In the genomic region with DNA sequence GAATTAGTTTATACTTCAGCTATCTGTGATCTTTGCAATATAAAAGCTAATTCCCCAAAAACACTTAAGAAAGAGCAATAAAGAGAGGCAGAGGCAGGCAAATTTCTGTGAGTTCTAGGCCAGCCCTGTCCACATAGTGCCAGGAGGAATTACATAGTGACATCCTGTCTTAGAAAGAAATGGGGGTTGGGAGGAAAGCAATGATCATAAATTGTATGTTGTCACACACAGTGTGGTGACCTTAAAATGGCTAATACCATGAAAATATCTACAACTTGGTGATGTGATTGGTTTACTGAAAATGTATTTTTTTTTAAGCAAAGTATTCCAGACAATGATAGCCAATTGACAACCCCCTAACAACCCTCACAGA, we compare ENCODE assay signal across 12 mouse cellular contexts. TPM values are rescaled to one million over a fixed set of nuclear protein-coding genes. Genes with fewer than 3 reads are reported as not detected.
DNase-seq lines count a peak whose midpoint lies in the region; ATAC-seq lines count a peak whose summit lies in the region.
"Had no signal": no experiment of that assay in that cellular context is flagged by ENCODE, and none has a peak within 500 bp of the region (broad histone marks: within the 10 kb centered on the region; RNA-seq: fewer than 3 reads in every experiment).

No protein-coding gene starts in this region.

- DNase-seq in heart, postnatal 36 days: no peak
- no peak for DNase-seq in midbrain, embryonic 10.5 days (ENCODE audit: low spot score)
- no peak for DNase-seq in limb, embryonic 11.5 days (ENCODE audit: low spot score)
- no peak for DNase-seq in ovary, postnatal 36 days (ENCODE audit: low spot score)
- no peak for DNase-seq in natural killer cell, adult 2 months (ENCODE audit: low spot score in 2 of 2)
- DNase-seq: thymus, adult 18-20 months had no signal

- H3K4me2 ChIP-seq in heart, embryonic 14.5 days (ENCODE audit: low read length): peak overlapping the region; percentile 45
- no peak overlapping the region for H3K4me2 ChIP-seq in midbrain, embryonic 13.5 days (replicated peaks)
- no peak overlapping the region for H3K4me2 ChIP-seq in limb, embryonic 11.5 days (ENCODE audit: low read depth, severe bottlenecking)
- H3K4me2 ChIP-seq in stomach, embryonic 16.5 days (ENCODE audit: low read depth, low read length): peak overlapping the region; percentile 48; the same call in 1 of the 2 replicates

- H3K27ac ChIP-seq in heart, embryonic 14.5 days (replicated peaks in 1 of 2; ENCODE audit: control insufficient read depth in 1 of 2, insufficient read depth in 1 of 2, low read depth in 2 of 2, low read length in 2 of 2): peak overlapping the region; percentile 69 to 78
- peak overlapping the region; percentile 37 for H3K27ac ChIP-seq in midbrain, embryonic 13.5 days
- H3K27ac ChIP-seq in midbrain, embryonic 10.5 days (replicated peaks): no peak overlapping the region
- peak overlapping the region; percentile 91 for H3K27ac ChIP-seq in limb, embryonic 11.5 days (replicated peaks; ENCODE audit: low read depth, low read length)
- H3K27ac ChIP-seq in stomach, embryonic 16.5 days (ENCODE audit: low read length): peak overlapping the region; percentile 92

- no peaks in the 10 kb centered on the region for H3K27me3 ChIP-seq in heart, embryonic 14.5 days (ENCODE audit: control insufficient read depth, insufficient read depth, low read length)
- H3K27me3 ChIP-seq in midbrain, embryonic 13.5 days: no peaks in the 10 kb centered on the region
- no peaks in the 10 kb centered on the region for H3K27me3 ChIP-seq in midbrain, embryonic 10.5 days (ENCODE audit: low read depth, poor library complexity, severe bottlenecking)
- H3K27me3 ChIP-seq in limb, embryonic 11.5 days (ENCODE audit: control insufficient read depth, insufficient read depth, low read length): no peaks in the 10 kb centered on the region
- H3K27me3 ChIP-seq in stomach, embryonic 16.5 days (ENCODE audit: control insufficient read depth, insufficient read depth, low read length): no peaks in the 10 kb centered on the region
- H3K27me3 ChIP-seq: CH12.LX had no signal

- no peak overlapping the region for H3K4me3 ChIP-seq in heart, embryonic 14.5 days (ENCODE audit: control insufficient read depth in 1 of 2, insufficient read depth in 1 of 2, low read depth in 1 of 2, low read length in 2 of 2)
- no peak overlapping the region for H3K4me3 ChIP-seq in midbrain, embryonic 13.5 days (replicated peaks)
- no peak overlapping the region for H3K4me3 ChIP-seq in midbrain, embryonic 10.5 days
- no peak overlapping the region for H3K4me3 ChIP-seq in limb, embryonic 11.5 days (ENCODE audit: low read depth, low read length)
- no peak overlapping the region for H3K4me3 ChIP-seq in stomach, embryonic 16.5 days (replicated peaks; ENCODE audit: low read length)

- ATAC-seq in heart, embryonic 14.5 days (ENCODE audit: insufficient number of reproducible peaks, insufficient read depth, low FRiP score, low read depth): no peak
- ATAC-seq in midbrain, embryonic 13.5 days: no peak
- ATAC-seq in limb, embryonic 11.5 days (ENCODE audit: insufficient number of reproducible peaks, low FRiP score, low TSS enrichment, low read depth): peak; percentile 16; the same call in 1 of the 2 replicates
- ATAC-seq in stomach, embryonic 16.5 days (ENCODE audit: insufficient read depth, low FRiP score): no peak
- ATAC-seq: activated CD4-positive, CD25-positive, alpha-beta regulatory T cell, adult 4 months; forebrain, embryonic 14.5 days had no signal

- H3K4me1 ChIP-seq in heart, embryonic 14.5 days (ENCODE audit: control insufficient read depth in 2 of 2, insufficient read depth in 2 of 2, low read length in 2 of 2): peaks cover 27 to 53% of the 10 kb centered on the region in 2 experiments
- peaks cover 11% of the 10 kb centered on the region for H3K4me1 ChIP-seq in midbrain, embryonic 13.5 days (replicated peaks)
- H3K4me1 ChIP-seq in midbrain, embryonic 10.5 days: peaks cover 9% of the 10 kb centered on the region
- H3K4me1 ChIP-seq in limb, embryonic 11.5 days (ENCODE audit: control insufficient read depth, insufficient read depth, low read length): peaks cover 20% of the 10 kb centered on the region
- H3K4me1 ChIP-seq in stomach, embryonic 16.5 days (ENCODE audit: control insufficient read depth, insufficient read depth, low read length): peaks cover 36% of the 10 kb centered on the region

- no peaks in the 10 kb centered on the region for H3K36me3 ChIP-seq in heart, embryonic 14.5 days (ENCODE audit: control insufficient read depth, insufficient read depth, low read length)
- no peaks in the 10 kb centered on the region for H3K36me3 ChIP-seq in midbrain, embryonic 13.5 days
- no peaks in the 10 kb centered on the region for H3K36me3 ChIP-seq in midbrain, embryonic 10.5 days
- no peaks in the 10 kb centered on the region for H3K36me3 ChIP-seq in limb, embryonic 11.5 days (ENCODE audit: control insufficient read depth, insufficient read depth, low read length)
- no peaks in the 10 kb centered on the region for H3K36me3 ChIP-seq in stomach, embryonic 16.5 days (ENCODE audit: control insufficient read depth, insufficient read depth, low read length)

- no peak overlapping the region for H3K9ac ChIP-seq in heart, embryonic 14.5 days (ENCODE audit: low read length)
- H3K9ac ChIP-seq in midbrain, embryonic 13.5 days (replicated peaks): no peak overlapping the region
- H3K9ac ChIP-seq in limb, embryonic 11.5 days (ENCODE audit: low read length): no peak overlapping the region
- no peak overlapping the region for H3K9ac ChIP-seq in stomach, embryonic 16.5 days (ENCODE audit: low read length)

- intact Hi-C loops in heart, postnatal 36 days (cut with DNase I): no loop called here

- H3K9me3 ChIP-seq in heart, embryonic 14.5 days (ENCODE audit: control insufficient read depth, low read length): no peaks in the 10 kb centered on the region
- H3K9me3 ChIP-seq in midbrain, embryonic 13.5 days: no peaks in the 10 kb centered on the region
- no peaks in the 10 kb centered on the region for H3K9me3 ChIP-seq in midbrain, embryonic 10.5 days (replicated peaks)
- no peaks in the 10 kb centered on the region for H3K9me3 ChIP-seq in limb, embryonic 11.5 days (ENCODE audit: control insufficient read depth, low read length)
- H3K9me3 ChIP-seq in stomach, embryonic 16.5 days (replicated peaks; ENCODE audit: control insufficient read depth, low read length): no peaks in the 10 kb centered on the region

RNA-seq across cellular contexts. Expression of a gene that starts 41.6 kb away (rescaled TPM):
- polyA plus RNA-seq in heart, embryonic 14.5 days (2014; fragmentation: Nextera tagmentation; extraction: Ambion mirVana): 17.1 and 20.0 TPM in 2 replicates
- total RNA-seq in heart, postnatal 36 days (2021): 10 to 100 TPM in 1 of 2 experiments, 1 to 10 TPM in 1; 9.6 to 10.9 TPM
- polyA plus RNA-seq in midbrain, embryonic 13.5 days (2015; fragmentation: Nextera tagmentation; extraction: Ambion mirVana): 27.7 and 28.8 TPM in 2 replicates
- 22.8 and 24.8 TPM in 2 replicates for polyA plus RNA-seq in midbrain, embryonic 10.5 days (2016; fragmentation: Nextera tagmentation; extraction: Ambion mirVana)
- polyA plus RNA-seq in limb, embryonic 11.5 days (2014; fragmentation: Nextera tagmentation; extraction: Ambion mirVana): 23.7 and 24.8 TPM in 2 replicates
- 23.0 and 23.4 TPM in 2 replicates for polyA plus RNA-seq in stomach, embryonic 16.5 days (2015; fragmentation: Nextera tagmentation; extraction: Ambion mirVana)

RNA-seq across cellular contexts. Expression of a gene that starts 46.3 kb away (rescaled TPM):
- polyA plus RNA-seq in heart, embryonic 14.5 days (2014; fragmentation: Nextera tagmentation; extraction: Ambion mirVana): 297 and 312 TPM in 2 replicates
- 100 to 1,000 TPM; 147 to 159 TPM for total RNA-seq in heart, postnatal 36 days (2021)
- 246 and 342 TPM in 2 replicates for polyA plus RNA-seq in midbrain, embryonic 13.5 days (2015; fragmentation: Nextera tagmentation; extraction: Ambion mirVana)
- 321 and 408 TPM in 2 replicates for polyA plus RNA-seq in midbrain, embryonic 10.5 days (2016; fragmentation: Nextera tagmentation; extraction: Ambion mirVana)
- 499 and 548 TPM in 2 replicates for polyA plus RNA-seq in limb, embryonic 11.5 days (2014; fragmentation: Nextera tagmentation; extraction: Ambion mirVana)
- 177 and 197 TPM in 2 replicates for polyA plus RNA-seq in stomach, embryonic 16.5 days (2015; fragmentation: Nextera tagmentation; extraction: Ambion mirVana)

RNA-seq across cellular contexts. Expression of a gene that starts 53.3 kb away (rescaled TPM):
- not detected in 2 replicates for polyA plus RNA-seq in heart, embryonic 14.5 days (2014; fragmentation: Nextera tagmentation; extraction: Ambion mirVana)
- total RNA-seq in heart, postnatal 36 days (2021): not detected
- not detected in 2 replicates for polyA plus RNA-seq in midbrain, embryonic 13.5 days (2015; fragmentation: Nextera tagmentation; extraction: Ambion mirVana)
- polyA plus RNA-seq in midbrain, embryonic 10.5 days (2016; fragmentation: Nextera tagmentation; extraction: Ambion mirVana): 0.63 and 0.89 TPM in 2 replicates
- 0.95 TPM in 1 of 2 replicates, not detected in the other for polyA plus RNA-seq in limb, embryonic 11.5 days (2014; fragmentation: Nextera tagmentation; extraction: Ambion mirVana)
- polyA plus RNA-seq in stomach, embryonic 16.5 days (2015; fragmentation: Nextera tagmentation; extraction: Ambion mirVana): not detected in 2 replicates
- total RNA-seq: CH12.LX had no signal
- polyA plus RNA-seq: activated CD4-positive, CD25-positive, alpha-beta regulatory T cell, adult 4 months had no signal

Comparison
In these comparisons a context has a peak if more than half of its experiments do, and no peak if none do; other contexts are left out.
1. H3K4me2 ChIP-seq: peak in heart, embryonic 14.5 days (single experiment) and stomach, embryonic 16.5 days (single experiment); none in midbrain, embryonic 13.5 days (single experiment) and limb, embryonic 11.5 days (single experiment).